9 mouse cellular contexts compared by ENCODE assay signal in the genomic region with DNA sequence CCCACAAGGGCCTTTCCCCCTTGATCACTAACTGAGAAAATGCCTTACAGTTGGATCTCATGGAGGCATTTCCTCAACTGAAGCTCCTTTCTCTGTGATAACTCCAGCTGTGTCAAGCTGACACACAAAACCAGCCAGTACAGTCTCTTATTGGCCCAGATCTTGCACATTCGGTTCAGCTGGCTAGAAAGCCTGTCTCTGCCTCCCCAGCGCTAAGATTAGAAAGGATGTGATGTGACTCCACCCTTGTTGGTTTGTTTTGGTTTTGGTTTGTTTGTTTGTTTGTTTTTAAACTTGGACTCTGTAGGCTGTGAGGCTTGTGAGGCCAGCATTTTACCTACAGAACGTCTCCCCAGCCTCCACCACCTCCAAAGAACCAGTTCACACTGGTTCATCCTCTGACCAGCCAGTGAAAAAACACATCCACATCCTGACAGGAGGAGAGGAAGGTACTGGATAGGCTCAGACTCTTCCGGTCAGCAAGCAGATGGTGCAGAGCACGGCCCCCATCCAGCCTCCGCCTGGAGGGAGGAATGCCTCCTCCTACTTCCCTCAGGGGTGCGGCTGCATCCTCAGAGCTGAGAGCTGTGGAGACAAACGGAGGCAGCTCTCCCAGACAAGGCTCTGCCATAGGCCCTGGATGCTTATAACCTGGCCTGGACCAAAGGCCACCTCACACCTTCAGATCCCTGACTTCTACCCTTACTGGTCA. TPM values are rescaled to one million over a fixed set of nuclear protein-coding genes. Genes with fewer than 3 reads are reported as not detected.
DNase-seq lines count a peak whose midpoint lies in the region; ATAC-seq and TF ChIP-seq lines count a peak whose summit lies in the region.
"Had no signal": no experiment of that assay in that cellular context is flagged by ENCODE, and none has a peak within 500 bp of the region (broad histone marks: within the 10 kb centered on the region; RNA-seq: fewer than 3 reads in every experiment).

No protein-coding gene starts in this region.

- peaks cover 70% of the 10 kb centered on the region for H3K79me2 ChIP-seq in macrophage (ENCODE audit: inconsistent target)

- no peak for TF ChIP-seq POLR2A in kidney, adult 2 months (IDR thresholded peaks at IDR 0.05; ENCODE audit: low read depth, low read length)

- H3K9me3 ChIP-seq in embryonic facial prominence, embryonic 10.5 days: no peaks in the 10 kb centered on the region
- no peaks in the 10 kb centered on the region for H3K9me3 ChIP-seq in hindbrain, embryonic 12.5 days (replicated peaks)

- peak; percentile 31; the same call in 1 of the 2 replicates for ATAC-seq in hindbrain, embryonic 12.5 days (ENCODE audit: low FRiP score)

- peak; percentile 57 for DNase-seq in kidney, adult 2 months
- DNase-seq in kidney, adult 18-20 months: no peak
- peak; percentile 44 for DNase-seq in embryonic facial prominence, embryonic 10.5 days (ENCODE audit: low spot score)
- DNase-seq in urinary bladder, postnatal 10 days (ENCODE audit: low spot score): no peak
- no peak for DNase-seq in urinary bladder, postnatal 36 days (ENCODE audit: low spot score in 2 of 2)
- DNase-seq in ovary, postnatal 10 days (ENCODE audit: low spot score): no peak

- WGBS in kidney, adult 2 months: 40% methylated on average over 8 of the region's 8 CpGs
- WGBS in embryonic facial prominence, embryonic 10.5 days: 33% methylated on average over 8 of the region's 8 CpGs
- WGBS in hindbrain, embryonic 12.5 days: 22% methylated on average over 8 of the region's 8 CpGs
- WGBS in macrophage (ENCODE audit: missing documents): 63% methylated on average over 8 of the region's 8 CpGs

- no peak overlapping the region for H3K4me2 ChIP-seq in hindbrain, embryonic 12.5 days (replicated peaks)

- TF ChIP-seq CTCF in kidney, adult 2 months (conservative IDR thresholded peaks at IDR 0.05; ENCODE audit: insufficient read depth, insufficient read length, low read depth, low read length): no peak

- H3K27me3 ChIP-seq in kidney, adult 2 months (replicated peaks; ENCODE audit: control insufficient read depth, insufficient read depth, low read length): no peaks in the 10 kb centered on the region
- no peaks in the 10 kb centered on the region for H3K27me3 ChIP-seq in embryonic facial prominence, embryonic 10.5 days (replicated peaks; ENCODE audit: low read depth, poor library complexity, severe bottlenecking)
- H3K27me3 ChIP-seq in hindbrain, embryonic 12.5 days: no peaks in the 10 kb centered on the region

- H3K4me3 ChIP-seq in kidney, adult 2 months (ENCODE audit: insufficient read depth, low read depth, low read length): no peak overlapping the region
- H3K4me3 ChIP-seq in embryonic facial prominence, embryonic 10.5 days: no peak overlapping the region
- no peak overlapping the region for H3K4me3 ChIP-seq in hindbrain, embryonic 12.5 days
- peak overlapping the region; percentile 92; the same call in 1 of the 2 replicates for H3K4me3 ChIP-seq in macrophage (ENCODE audit: inconsistent target)

- H3K27ac ChIP-seq in kidney, adult 2 months (ENCODE audit: insufficient read depth, low read depth, low read length): peak overlapping the region; percentile 44
- peak overlapping the region; percentile 7 for H3K27ac ChIP-seq in embryonic facial prominence, embryonic 10.5 days (replicated peaks)
- peak overlapping the region; percentile 23; the same call in 1 of the 2 replicates for H3K27ac ChIP-seq in hindbrain, embryonic 12.5 days
- peak overlapping the region; percentile 99 for H3K27ac ChIP-seq in macrophage

- H3K9ac ChIP-seq in hindbrain, embryonic 12.5 days: no peak overlapping the region

- no peaks in the 10 kb centered on the region for H3K36me3 ChIP-seq in kidney, adult 2 months (ENCODE audit: control insufficient read depth, insufficient read depth, low read length)
- no peaks in the 10 kb centered on the region for H3K36me3 ChIP-seq in embryonic facial prominence, embryonic 10.5 days (replicated peaks)
- no peaks in the 10 kb centered on the region for H3K36me3 ChIP-seq in hindbrain, embryonic 12.5 days
- peaks cover 30% of the 10 kb centered on the region for H3K36me3 ChIP-seq in macrophage (ENCODE audit: inconsistent target)

- no peaks in the 10 kb centered on the region for H3K4me1 ChIP-seq in kidney, adult 2 months (ENCODE audit: control insufficient read depth, insufficient read depth, low read length)
- H3K4me1 ChIP-seq in embryonic facial prominence, embryonic 10.5 days: peaks cover 31% of the 10 kb centered on the region
- peaks cover 5% of the 10 kb centered on the region; the same call in 1 of the 2 replicates for H3K4me1 ChIP-seq in hindbrain, embryonic 12.5 days

RNA-seq across cellular contexts. Expression of gene Ncf2, which starts 9.7 kb away (rescaled TPM):
- polyA plus RNA-seq in kidney, adult 2 months (2012; rRNA removed): 2.6 and 4.2 TPM in 2 replicates
- 2.2 and 2.6 TPM in 2 replicates for polyA plus RNA-seq in embryonic facial prominence, embryonic 10.5 days (2016; fragmentation: Nextera tagmentation; extraction: Ambion mirVana)
- polyA plus RNA-seq in hindbrain, embryonic 12.5 days (2016; fragmentation: Nextera tagmentation; extraction: Ambion mirVana): 2.3 and 2.9 TPM in 2 replicates
- total RNA-seq in macrophage (2018; cell fraction: chromatin; rRNA removed): 100 to 1,000 TPM; 149 to 824 (median 286) TPM
- 100 to 1,000 TPM; 110 to 209 (median 147) TPM for total RNA-seq in macrophage (2018; cell fraction: cytosol; rRNA removed)
- 100 to 1,000 TPM in 24 of 26 experiments, 10 to 100 TPM in 2; 91.3 to 363 (median 150) TPM for total RNA-seq in macrophage (2018; cell fraction: nucleus; rRNA removed)
- polyA plus RNA-seq in macrophage (2018): 145 to 195 TPM (median 164 TPM) in 3 replicates

RNA-seq across cellular contexts. Expression of gene Arpc5, which starts 43.4 kb away (rescaled TPM):
- 67.4 and 67.5 TPM in 2 replicates for polyA plus RNA-seq in kidney, adult 2 months (2012; rRNA removed)
- 198 and 199 TPM in 2 replicates for polyA plus RNA-seq in embryonic facial prominence, embryonic 10.5 days (2016; fragmentation: Nextera tagmentation; extraction: Ambion mirVana)
- 310 and 335 TPM in 2 replicates for polyA plus RNA-seq in hindbrain, embryonic 12.5 days (2016; fragmentation: Nextera tagmentation; extraction: Ambion mirVana)
- total RNA-seq in macrophage (2018; cell fraction: chromatin; rRNA removed): 100 to 1,000 TPM; 124 to 281 (median 185) TPM
- 100 to 1,000 TPM; 463 to 648 (median 564) TPM for total RNA-seq in macrophage (2018; cell fraction: cytosol; rRNA removed)
- total RNA-seq in macrophage (2018; cell fraction: nucleus; rRNA removed): 100 to 1,000 TPM; 166 to 467 (median 306) TPM
- polyA plus RNA-seq in macrophage (2018): 466 to 600 TPM (median 492 TPM) in 3 replicates

RNA-seq across cellular contexts. Expression of gene Rgl1, which starts 43.5 kb away (rescaled TPM):
- 68.4 and 73.2 TPM in 2 replicates for polyA plus RNA-seq in kidney, adult 2 months (2012; rRNA removed)
- 28.0 and 30.8 TPM in 2 replicates for polyA plus RNA-seq in embryonic facial prominence, embryonic 10.5 days (2016; fragmentation: Nextera tagmentation; extraction: Ambion mirVana)
- polyA plus RNA-seq in hindbrain, embryonic 12.5 days (2016; fragmentation: Nextera tagmentation; extraction: Ambion mirVana): 23.9 and 24.7 TPM in 2 replicates
- total RNA-seq in macrophage (2018; cell fraction: chromatin; rRNA removed): 100 to 1,000 TPM in 25 of 26 experiments, 10 to 100 TPM in 1; 98.8 to 433 (median 225) TPM
- total RNA-seq in macrophage (2018; cell fraction: cytosol; rRNA removed): 100 to 1,000 TPM in 16 of 26 experiments, 10 to 100 TPM in 10; 68.8 to 191 (median 147) TPM
- total RNA-seq in macrophage (2018; cell fraction: nucleus; rRNA removed): 100 to 1,000 TPM in 25 of 26 experiments, 10 to 100 TPM in 1; 95.5 to 293 (median 207) TPM
- 38.0 to 74.0 TPM (median 62.2 TPM) in 3 replicates for polyA plus RNA-seq in macrophage (2018)

RNA-seq across cellular contexts. Expression of gene Apobec4, which starts 59.3 kb away (rescaled TPM):
- not detected in 2 replicates for polyA plus RNA-seq in kidney, adult 2 months (2012; rRNA removed)
- not detected in 2 replicates for polyA plus RNA-seq in embryonic facial prominence, embryonic 10.5 days (2016; fragmentation: Nextera tagmentation; extraction: Ambion mirVana)
- polyA plus RNA-seq in hindbrain, embryonic 12.5 days (2016; fragmentation: Nextera tagmentation; extraction: Ambion mirVana): not detected in 2 replicates
- not detected for total RNA-seq in macrophage (2018; cell fraction: chromatin; rRNA removed)
- under 1 TPM in 11 of 26 experiments, not detected in 15; 0.07 to 0.30 (median 0.14) TPM for total RNA-seq in macrophage (2018; cell fraction: cytosol; rRNA removed)
- not detected for total RNA-seq in macrophage (2018; cell fraction: nucleus; rRNA removed)
- polyA plus RNA-seq in macrophage (2018): not detected in 3 replicates
- polyA plus RNA-seq: large intestine, adult 2 months had no signal

Comparison
In these comparisons a context has a peak if more than half of its experiments do, and no peak if none do; other contexts are left out.
1. DNase-seq: peak in kidney, adult 2 months (single experiment) and embryonic facial prominence, embryonic 10.5 days (single experiment); none in kidney, adult 18-20 months (single experiment), urinary bladder, postnatal 10 days (single experiment), urinary bladder, postnatal 36 days (0 of 2) and ovary, postnatal 10 days (single experiment).
2. H3K27ac ChIP-seq: peak in every context shown above with its lines; median percentile 99 in macrophage; 44 in kidney, adult 2 months; 23 in hindbrain, embryonic 12.5 days; 7 in embryonic facial prominence, embryonic 10.5 days.
3. RNA of gene Ncf2, which starts 9.7 kb away (polyA plus RNA-seq): 145 to 195 TPM in macrophage; 2.6 to 4.2 TPM in kidney, adult 2 months, 2.2 to 2.6 TPM in embryonic facial prominence, embryonic 10.5 days and 2.3 to 2.9 TPM in hindbrain, embryonic 12.5 days; every median in the first group is over 10 times any median in the second.